Mouse (Mus musculus) liver, embryonic 14.5 days (tissue): ENCODE data around the gene Lbx1.

Source experiments
- CTCF ChIP-seq: IDR thresholded peaks from 2 replicates; pipeline ENCODE4 v1.5.1; 2016; ENCODE audit warnings: antibody characterized with exemption, low read depth, control low read depth
- EP300 ChIP-seq: IDR thresholded peaks from 2 replicates; pipeline ENCODE4 v1.6.1; 2016; ENCODE audit warnings: antibody characterized with exemption, low read depth

- TF ChIP-seq CTCF (no peak), EP300 (no peak)
Measured at GRCm38 (mm10) chr19:45205311-45206105, 30.1 kb downstream of the Lbx1 start.
